Mouse (Mus musculus): ENCODE measurements around the gene Zic4. TPM values are rescaled to one million over a fixed set of nuclear protein-coding genes. Genes with fewer than 3 reads are reported as not detected.

The Zic4 gene
- polyA plus RNA-seq, 1 experiment: not detected

DNA sequence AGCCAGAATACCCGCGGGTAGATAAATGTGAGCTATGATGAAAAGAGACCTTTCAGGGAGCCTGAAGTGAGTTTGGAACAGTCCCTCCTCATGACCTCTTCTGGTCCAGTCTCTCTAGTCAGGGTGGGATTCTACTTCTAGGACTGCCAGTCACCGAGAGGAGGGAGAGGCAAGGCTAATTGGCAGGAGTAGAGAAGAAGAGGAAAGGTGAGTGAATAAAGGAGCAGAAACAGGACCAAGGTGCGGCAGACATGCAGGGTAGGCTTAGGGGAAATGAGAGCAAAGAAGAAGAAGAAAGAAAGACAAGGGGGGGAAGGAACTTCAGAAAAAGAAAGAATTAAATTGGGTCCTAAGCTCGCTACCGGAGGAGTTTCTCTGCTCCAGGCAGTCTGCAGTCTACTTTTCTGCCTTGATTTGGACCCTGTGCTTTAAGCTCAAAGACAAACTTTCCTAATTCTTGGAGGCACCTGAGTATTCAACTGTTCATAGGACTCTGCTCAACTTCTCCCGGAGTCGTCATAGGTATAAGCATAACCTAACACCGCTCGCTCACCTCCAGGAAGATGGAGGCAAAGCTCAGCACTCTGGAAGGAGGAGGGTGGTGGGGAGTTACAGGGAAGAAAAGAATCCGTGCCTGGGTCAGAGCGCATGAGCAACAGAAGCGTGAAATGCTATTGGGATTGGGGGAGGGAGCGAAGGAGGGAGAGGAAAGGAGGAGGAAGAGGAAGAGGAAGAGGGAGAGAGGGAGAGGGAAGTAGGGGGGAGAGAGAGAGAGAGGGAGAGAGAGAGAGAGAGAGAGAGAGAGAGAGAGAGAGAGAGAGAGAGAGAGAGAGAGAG lies 15.0 kb downstream of the Zic4 start:
- no peak overlapping the region for H3K4me3 ChIP-seq (ENCODE audit: low read depth, low read length)
- H3K9ac ChIP-seq (ENCODE audit: low read depth, poor library complexity, severe bottlenecking): no peak overlapping the region
- H3K9me3 ChIP-seq (replicated peaks; ENCODE audit: control insufficient read depth, insufficient read depth, low read length, poor library complexity, severe bottlenecking): no peaks in the 10 kb centered on the region
- H3K4me1 ChIP-seq (ENCODE audit: control insufficient read depth, insufficient read depth, low read length): no peaks in the 10 kb centered on the region
- H3K27ac ChIP-seq (ENCODE audit: insufficient read depth, low read length): no peak overlapping the region
- H3K27me3 ChIP-seq (ENCODE audit: control insufficient read depth, insufficient read depth, low read length, poor library complexity, severe bottlenecking): peaks cover 38% of the 10 kb centered on the region
- TF ChIP-seq EP300 (IDR thresholded peaks at IDR 0.05; ENCODE audit: insufficient read depth, low read depth, low read length) (no peak), CTCF (IDR thresholded peaks at IDR 0.05; ENCODE audit: low read depth, low read length) (no peak), POLR2A (IDR thresholded peaks at IDR 0.05; ENCODE audit: insufficient read depth, low read length) (no peak)
- H3K36me3 ChIP-seq (ENCODE audit: control insufficient read depth, insufficient read depth, low read length, poor library complexity, severe bottlenecking): no peaks in the 10 kb centered on the region

- Histone ChIP-seq H3K36me3 (ENCODE audit: control insufficient read depth, insufficient read depth, low read length, poor library complexity, severe bottlenecking) (no peaks in the 10 kb centered on the region), H3K4me3 (ENCODE audit: low read depth, low read length) (no peak overlapping the region), H3K9ac (ENCODE audit: low read depth, poor library complexity, severe bottlenecking) (no peak overlapping the region), H3K9me3 (replicated peaks; ENCODE audit: control insufficient read depth, insufficient read depth, low read length, poor library complexity, severe bottlenecking) (no peaks in the 10 kb centered on the region), H3K27me3 (ENCODE audit: control insufficient read depth, insufficient read depth, low read length, poor library complexity, severe bottlenecking) (peaks cover 37% of the 10 kb centered on the region), H3K27ac (ENCODE audit: insufficient read depth, low read length) (no peak overlapping the region), H3K4me1 (ENCODE audit: control insufficient read depth, insufficient read depth, low read length) (no peaks in the 10 kb centered on the region)
- TF ChIP-seq EP300 (IDR thresholded peaks at IDR 0.05; ENCODE audit: insufficient read depth, low read depth, low read length) (no peak), CTCF (IDR thresholded peaks at IDR 0.05; ENCODE audit: low read depth, low read length) (no peak), POLR2A (IDR thresholded peaks at IDR 0.05; ENCODE audit: insufficient read depth, low read length) (no peak)
Measured at GRCm38 (mm10) chr9:91377873-91378150, 15.6 kb downstream of the Zic4 start.

GRCm38 (mm10) chr9:91378411-91379299 lies 16.4 kb downstream of the Zic4 start:
- no peak for TF ChIP-seq POLR2A (IDR thresholded peaks at IDR 0.05; ENCODE audit: insufficient read depth, low read length)
- TF ChIP-seq CTCF (IDR thresholded peaks at IDR 0.05; ENCODE audit: low read depth, low read length): no peak
- no peak for TF ChIP-seq EP300 (IDR thresholded peaks at IDR 0.05; ENCODE audit: insufficient read depth, low read depth, low read length)

GRCm38 (mm10) chr9:91379300-91379635 lies 17.1 kb downstream of the Zic4 start:
- no peak for TF ChIP-seq CTCF (IDR thresholded peaks at IDR 0.05; ENCODE audit: low read depth, low read length)
- no peak for TF ChIP-seq POLR2A (IDR thresholded peaks at IDR 0.05; ENCODE audit: insufficient read depth, low read length)
- Histone ChIP-seq H3K9me3 (replicated peaks; ENCODE audit: control insufficient read depth, insufficient read depth, low read length, poor library complexity, severe bottlenecking) (no peaks in the 10 kb centered on the region), H3K9ac (ENCODE audit: low read depth, poor library complexity, severe bottlenecking) (no peak overlapping the region), H3K4me1 (ENCODE audit: control insufficient read depth, insufficient read depth, low read length) (peaks cover 1% of the 10 kb centered on the region), H3K36me3 (ENCODE audit: control insufficient read depth, insufficient read depth, low read length, poor library complexity, severe bottlenecking) (no peaks in the 10 kb centered on the region), H3K4me3 (ENCODE audit: low read depth, low read length) (no peak overlapping the region), H3K27ac (ENCODE audit: insufficient read depth, low read length) (no peak overlapping the region), H3K27me3 (ENCODE audit: control insufficient read depth, insufficient read depth, low read length, poor library complexity, severe bottlenecking) (peaks cover 34% of the 10 kb centered on the region)

More at GRCm38 (mm10) chr9:91378411-91379299, 16.4 kb downstream of the Zic4 start:
- Histone ChIP-seq H3K9ac (ENCODE audit: low read depth, poor library complexity, severe bottlenecking) (no peak overlapping the region), H3K4me3 (ENCODE audit: low read depth, low read length) (peak overlapping the region; percentile 3), H3K4me1 (ENCODE audit: control insufficient read depth, insufficient read depth, low read length) (peaks cover 1% of the 10 kb centered on the region), H3K9me3 (replicated peaks; ENCODE audit: control insufficient read depth, insufficient read depth, low read length, poor library complexity, severe bottlenecking) (no peaks in the 10 kb centered on the region), H3K27me3 (ENCODE audit: control insufficient read depth, insufficient read depth, low read length, poor library complexity, severe bottlenecking) (peaks cover 36% of the 10 kb centered on the region), H3K36me3 (ENCODE audit: control insufficient read depth, insufficient read depth, low read length, poor library complexity, severe bottlenecking) (no peaks in the 10 kb centered on the region), H3K27ac (ENCODE audit: insufficient read depth, low read length) (no peak overlapping the region)

DNA sequence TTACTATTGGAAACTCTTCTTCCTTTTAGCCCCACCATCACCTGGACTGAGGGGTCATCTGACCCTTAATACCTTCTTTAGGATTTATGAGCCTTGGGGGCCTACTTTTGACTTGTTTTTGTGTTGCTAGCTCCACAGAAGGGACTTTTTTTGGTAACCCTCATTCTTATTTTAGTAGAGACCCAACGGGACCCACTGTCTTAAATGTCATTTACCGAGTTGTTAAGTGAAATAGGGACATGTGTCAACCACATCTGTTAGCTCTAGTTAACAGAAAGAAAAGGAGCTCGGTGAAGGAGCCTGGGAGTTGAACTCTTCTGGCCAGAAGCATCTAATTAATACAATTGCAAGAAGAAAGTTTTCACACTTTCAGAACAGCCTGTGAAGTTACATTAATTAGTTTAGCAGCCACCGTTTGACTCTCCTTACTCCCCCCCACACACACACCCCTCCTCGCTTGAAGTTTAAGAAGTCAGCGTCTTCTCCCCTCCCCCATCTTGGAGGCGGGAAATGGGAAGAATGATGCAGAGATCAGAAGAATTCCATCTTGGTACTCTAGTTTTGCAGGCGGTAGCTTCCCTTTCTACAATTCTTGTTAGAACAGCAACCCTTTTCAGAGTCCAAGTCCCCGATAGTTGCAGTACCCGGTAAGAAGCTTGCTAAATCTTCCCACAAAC lies 17.7 kb downstream of the Zic4 start:
- Histone ChIP-seq H3K4me3 (ENCODE audit: low read depth, low read length) (no peak overlapping the region), H3K9ac (ENCODE audit: low read depth, poor library complexity, severe bottlenecking) (no peak overlapping the region), H3K9me3 (replicated peaks; ENCODE audit: control insufficient read depth, insufficient read depth, low read length, poor library complexity, severe bottlenecking) (no peaks in the 10 kb centered on the region), H3K36me3 (ENCODE audit: control insufficient read depth, insufficient read depth, low read length, poor library complexity, severe bottlenecking) (no peaks in the 10 kb centered on the region), H3K27me3 (ENCODE audit: control insufficient read depth, insufficient read depth, low read length, poor library complexity, severe bottlenecking) (peaks cover 37% of the 10 kb centered on the region), H3K4me1 (ENCODE audit: control insufficient read depth, insufficient read depth, low read length) (peaks cover 1% of the 10 kb centered on the region), H3K27ac (ENCODE audit: insufficient read depth, low read length) (no peak overlapping the region)
- TF ChIP-seq EP300 (IDR thresholded peaks at IDR 0.05; ENCODE audit: insufficient read depth, low read depth, low read length) (no peak), POLR2A (IDR thresholded peaks at IDR 0.05; ENCODE audit: insufficient read depth, low read length) (no peak), CTCF (IDR thresholded peaks at IDR 0.05; ENCODE audit: low read depth, low read length) (no peak)
